Mouse (Mus musculus) bone marrow, adult 2 months (tissue): ENCODE data around the gene Slain2.

ENCODE experiments used
- CTCF ChIP-seq: fragments of 200-500 bp; IDR thresholded peaks from 2 replicates; pipeline ENCODE4 v1.5.1; 2011; ENCODE audit warnings: low read length, control low read depth; ENCODE audit not compliant: control insufficient read depth, insufficient read depth
- POLR2A ChIP-seq: fragments of 200-500 bp; IDR thresholded peaks from 2 replicates; pipeline ENCODE4 v1.6.1; 2011; ENCODE audit warnings: low read depth, mild to moderate bottlenecking, control low read depth, low read length, borderline replicate concordance; ENCODE audit not compliant: control insufficient read depth

- no peak for TF ChIP-seq POLR2A
- TF ChIP-seq CTCF = no peak
These were observed 36.1 kb downstream of the Slain2 start for GRCm38 (mm10) chr5:72950252-72950651.
